Mouse (Mus musculus) MN1 (cell line): Measurements from ENCODE around the gene Ces1b.

ENCODE experiments used
- DNase-seq: peaks from one replicate; pipeline ENCODE4 v3.0.0-alpha.2; 2016; ENCODE audit warnings: low spot score

Gene Ces1b

DNA sequence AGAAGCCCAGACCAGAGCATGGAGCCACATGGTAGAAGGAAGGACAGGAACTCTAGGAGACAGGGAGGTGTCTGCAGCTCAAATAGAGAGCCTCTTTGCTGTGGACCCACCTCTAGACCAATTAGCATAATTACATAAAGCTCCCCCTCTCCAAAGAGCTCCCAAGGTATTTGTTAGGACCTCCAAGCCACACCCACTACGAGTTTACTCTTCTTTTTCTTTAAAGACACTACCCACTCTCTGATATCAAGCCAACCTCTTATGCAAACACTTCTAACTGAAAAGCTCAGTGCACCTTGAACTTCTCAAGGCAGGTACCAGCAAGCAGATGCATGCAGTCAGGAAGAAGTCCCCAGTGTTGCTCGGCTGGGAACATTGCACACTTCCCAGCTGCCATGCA lies at the start of gene Ces1b:
Gene Ces1b (minus strand): TSS at position 131 of the 400 bp plus-strand sequence.
- no peak for DNase-seq

- DNase-seq: no peak
These were observed 46.7 kb upstream of the Ces1b start for GRCm38 (mm10) chr8:93126476-93126875.

DNA sequence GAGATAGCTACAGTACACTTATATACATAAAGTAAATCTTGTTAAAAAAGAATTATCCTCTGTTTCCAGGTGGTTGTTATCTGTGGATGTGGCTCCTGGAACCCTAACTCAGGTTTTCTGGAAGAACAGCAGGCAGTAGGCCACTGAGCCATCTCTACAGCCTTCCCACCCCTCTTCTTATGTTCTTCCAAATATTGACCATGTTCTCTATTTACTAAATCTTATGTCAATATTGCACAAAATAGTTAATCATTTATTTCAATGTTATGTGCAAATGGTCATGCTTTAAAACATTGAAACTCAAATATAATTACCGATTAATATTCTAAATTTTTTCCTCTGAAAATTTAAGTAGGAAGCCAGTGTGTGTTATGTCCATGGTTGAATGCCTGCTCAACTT lies 42.2 kb upstream of the Ces1b start:
- DNase-seq: no peak

- DNase-seq: peak; percentile 13
These were observed 15.6 kb upstream of the Ces1b start for GRCm38 (mm10) chr8:93095376-93095775.

- no peak for DNase-seq
These were observed 11.5 kb upstream of the Ces1b start for GRCm38 (mm10) chr8:93091324-93091723.

DNA sequence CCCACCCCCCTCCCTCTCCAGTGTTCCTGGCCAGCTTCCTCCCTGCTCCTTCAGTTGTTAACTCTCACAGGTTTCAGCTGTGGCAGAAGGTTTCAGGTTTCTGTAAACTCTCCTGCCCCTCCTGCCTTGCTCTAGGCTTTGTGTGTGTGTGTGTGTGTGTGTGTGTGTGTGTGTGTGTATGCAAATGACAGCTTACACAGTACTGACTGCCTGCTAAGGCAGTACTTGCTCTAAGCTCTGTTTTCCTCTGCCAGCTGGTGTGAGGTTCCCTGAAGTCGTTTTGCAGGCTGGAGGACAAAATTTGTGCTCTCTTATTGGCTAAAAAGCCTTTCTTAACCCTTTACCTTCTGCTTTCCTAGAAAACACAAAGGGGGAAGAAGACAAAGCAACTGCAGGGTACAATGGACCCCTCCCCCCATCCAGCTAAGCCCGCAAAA lies 8.9 kb upstream of the Ces1b start:
- DNase-seq: no peak

- DNase-seq: no peak
These were observed 8.4 kb upstream of the Ces1b start for GRCm38 (mm10) chr8:93088193-93088592.

GRCm38 (mm10) chr8:93075251-93075650 lies 4.6 kb downstream of the Ces1b start:
- peak; percentile 11 for DNase-seq

DNA sequence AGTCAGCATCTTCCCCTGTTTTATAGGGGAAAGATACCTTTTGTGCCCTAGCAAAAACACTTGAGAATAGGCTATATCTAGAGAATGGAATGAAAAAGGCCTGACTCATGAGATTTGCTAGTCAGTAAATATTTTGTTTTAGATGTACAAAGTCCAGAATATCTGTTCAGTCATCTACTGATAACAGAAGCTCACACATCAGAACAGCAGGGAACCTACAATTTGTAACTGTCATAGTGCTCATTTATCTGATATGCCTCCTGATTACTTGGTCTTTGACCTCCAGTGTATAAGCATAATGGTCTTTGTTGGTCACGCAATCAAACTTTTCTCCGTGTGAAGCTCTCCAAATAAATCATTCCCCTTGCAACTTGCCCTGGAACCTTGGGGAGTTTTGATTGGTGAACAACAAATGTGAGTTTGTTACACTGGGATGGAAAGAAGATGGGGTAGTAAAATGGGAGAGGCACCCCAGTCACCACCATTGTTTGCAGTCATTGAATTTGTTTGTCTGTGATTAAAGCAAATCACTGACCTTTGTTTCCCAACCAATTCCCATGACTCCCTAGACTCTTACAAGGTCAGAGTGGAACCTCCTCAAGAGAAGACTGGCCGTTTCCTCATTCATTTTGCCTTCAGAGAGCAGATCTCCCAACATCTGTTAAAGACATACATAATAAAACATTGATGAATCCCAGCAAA lies 16.2 kb downstream of the Ces1b start:
- DNase-seq: no peak

- DNase-seq: peak; percentile 34
These were observed 20.6 kb downstream of the Ces1b start for GRCm38 (mm10) chr8:93059185-93059584.

- no peak for DNase-seq
These were observed 24.6 kb downstream of the Ces1b start for GRCm38 (mm10) chr8:93055238-93055637.

GRCm38 (mm10) chr8:93048510-93049416 lies 31.1 kb downstream of the Ces1b start:
- DNase-seq: no peak

DNA sequence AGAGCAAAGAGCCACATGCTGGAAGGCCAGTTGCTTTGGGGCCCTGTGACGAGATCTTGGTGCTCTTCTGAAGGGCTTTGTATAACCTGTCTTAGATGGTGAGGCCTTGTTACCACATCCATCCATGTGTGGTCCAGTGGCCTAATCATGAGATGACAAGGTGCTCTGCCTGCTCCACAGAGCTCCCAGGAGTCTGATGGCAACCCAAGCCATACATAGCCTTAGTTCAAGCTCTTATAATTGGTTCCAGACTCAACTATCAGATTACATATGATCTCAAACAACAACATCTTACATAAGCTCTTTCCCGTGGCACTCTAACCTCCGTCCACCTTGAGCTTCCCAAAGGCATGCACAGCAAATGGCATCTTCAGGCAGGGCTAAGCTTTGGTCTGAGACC lies 31.7 kb downstream of the Ces1b start, which contains the start of gene Ces1a:
Gene Ces1a (minus strand): TSS at position 101 of the 400 bp plus-strand sequence.
- no peak for DNase-seq

- no peak for DNase-seq
These were observed 36.7 kb downstream of the Ces1b start for GRCm38 (mm10) chr8:93043083-93043482.

- no peak for DNase-seq
These were observed 38.8 kb downstream of the Ces1b start for GRCm38 (mm10) chr8:93040776-93041567.

DNA sequence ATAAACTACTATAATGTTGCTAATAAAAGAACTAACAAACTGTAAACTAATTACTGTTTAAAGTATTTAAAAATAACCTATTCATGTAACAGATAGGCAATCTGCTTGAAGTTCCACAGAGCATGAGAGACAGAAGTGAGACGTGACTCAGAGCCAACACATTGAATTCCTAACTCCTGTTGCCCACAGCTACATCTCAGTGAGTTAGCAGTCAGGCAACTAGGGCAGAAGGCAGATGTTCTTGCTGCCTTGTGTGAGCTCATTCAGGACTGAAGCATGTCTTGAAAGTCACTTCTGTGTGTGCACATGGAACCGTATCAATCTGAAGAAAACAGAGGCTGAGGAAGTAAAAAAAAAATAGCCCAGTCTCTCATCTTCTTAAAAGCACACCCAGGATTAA lies 39.6 kb downstream of the Ces1b start:
- no peak for DNase-seq

DNA sequence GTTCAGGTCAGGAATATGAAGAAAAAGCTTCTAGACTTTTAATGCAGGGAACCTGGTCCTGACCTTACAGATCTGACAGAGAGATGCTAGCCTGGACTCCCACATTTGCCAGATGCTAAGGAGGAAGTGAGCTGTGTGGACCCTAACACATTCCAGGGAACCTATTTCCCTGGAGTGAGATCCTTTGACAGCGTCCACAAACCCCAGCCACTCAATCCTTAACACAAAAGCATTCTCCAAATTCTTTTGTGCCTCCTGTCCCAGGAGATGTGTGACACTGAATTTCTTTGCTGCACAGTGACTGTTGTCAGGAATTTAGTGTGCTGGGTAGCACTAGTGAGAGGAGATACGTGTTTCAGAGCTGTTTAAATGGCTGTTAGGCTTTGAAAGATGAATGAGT lies 41.0 kb downstream of the Ces1b start:
- DNase-seq: no peak

DNA sequence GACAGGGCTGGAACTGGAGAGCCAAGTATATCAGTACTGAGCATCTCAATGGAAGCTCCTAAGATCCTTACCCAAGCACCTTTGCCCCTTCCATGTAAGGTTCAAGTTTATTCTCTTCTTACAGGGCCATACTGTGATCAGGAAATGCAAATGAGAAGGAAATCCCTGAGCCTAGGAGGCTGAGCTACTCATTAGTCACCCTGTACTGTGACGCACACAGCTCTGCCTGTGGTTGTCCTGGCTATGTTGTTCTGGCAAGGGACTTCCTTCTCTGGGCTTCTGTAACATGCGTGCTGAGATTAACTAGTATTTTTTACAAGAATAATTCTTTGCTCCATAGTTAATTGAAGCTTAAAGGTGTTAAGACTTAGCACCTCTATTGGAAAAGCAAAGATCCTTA lies 49.2 kb downstream of the Ces1b start:
- DNase-seq: no peak

DNA sequence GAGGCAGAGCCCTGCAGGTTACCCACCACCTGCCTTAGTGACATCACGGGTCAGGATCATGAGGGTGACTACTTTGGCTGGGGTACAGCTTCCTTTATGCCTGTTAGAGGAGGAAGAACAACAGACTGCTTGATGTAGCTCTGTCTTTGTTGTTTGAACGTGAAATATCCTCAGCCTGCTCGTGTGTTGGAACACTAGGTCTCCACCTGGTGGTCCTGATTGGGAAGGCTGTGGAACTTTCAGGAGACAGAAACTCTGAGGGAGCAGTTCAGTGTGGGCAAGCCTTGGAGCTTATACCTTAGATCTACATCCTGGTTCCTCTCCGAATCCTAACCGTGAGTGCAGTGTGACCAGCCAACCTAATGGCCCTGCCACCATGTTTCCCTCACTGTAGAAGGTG lies 58.1 kb downstream of the Ces1b start:
- DNase-seq: no peak

GRCm38 (mm10) chr8:93014300-93014699 lies 65.5 kb downstream of the Ces1b start:
- no peak for DNase-seq

- no peak for DNase-seq
These were observed 67.6 kb downstream of the Ces1b start for GRCm38 (mm10) chr8:93012226-93012625.

- DNase-seq: peak; percentile 54
These were observed 68.4 kb downstream of the Ces1b start for GRCm38 (mm10) chr8:93011439-93011838.
